Mouse (Mus musculus) hindbrain, embryonic 12.5 days (tissue): Measurements from ENCODE around the gene Cmip. TPM values are rescaled to one million over a fixed set of nuclear protein-coding genes. Genes with fewer than 3 reads are reported as not detected.

ENCODE experiments used
- ATAC-seq: fragments of 200-750 bp; cut with Nextera tagmentation; 2 replicates; pipeline ENCODE4 v1.8.0; 2017; ENCODE audit warnings: moderate TSS enrichment; ENCODE audit not compliant: low FRiP score
- H3K27ac ChIP-seq: fragments of 300-500 bp; sonication (generic); 2 replicates; pipeline ENCODE4 v1.5.1; 2016; ENCODE audit warnings: mild to moderate bottlenecking
- H3K27me3 ChIP-seq: fragments of 300-500 bp; sonication (generic); 2 replicates; pipeline ENCODE4 v1.6.1; 2016; ENCODE audit warnings: mild to moderate bottlenecking
- H3K36me3 ChIP-seq: fragments of 300-500 bp; sonication (generic); 2 replicates; pipeline ENCODE4 v1.6.1; 2016; ENCODE audit warnings: mild to moderate bottlenecking
- H3K4me1 ChIP-seq: fragments of 300-500 bp; sonication (generic); 2 replicates; pipeline ENCODE4 v1.6.1; 2016
- H3K4me2 ChIP-seq: fragments of 300-500 bp; sonication (generic); replicated peaks from 2 replicates; pipeline ENCODE4 v1.6.1; 2016; ENCODE audit warnings: mild to moderate bottlenecking
- H3K4me3 ChIP-seq: fragments of 300-500 bp; sonication (generic); 2 replicates; pipeline ENCODE4 v1.5.1; 2016; ENCODE audit warnings: mild to moderate bottlenecking
- H3K9ac ChIP-seq: fragments of 300-500 bp; sonication (generic); 2 replicates; pipeline ENCODE4 v1.6.1; 2016; ENCODE audit warnings: mild to moderate bottlenecking, moderate library complexity
- H3K9me3 ChIP-seq: fragments of 300-500 bp; sonication (generic); replicated peaks from 2 replicates; pipeline ENCODE4 v1.6.1; 2016; ENCODE audit warnings: mild to moderate bottlenecking
- WGBS: fragments of 180-500 bp; shearing (Covaris S2); methylation state at CpG from one replicate; pipeline ENCODE4 v1.1.7; 2016; 5-methylcytosine and 5-hydroxymethylcytosine counted together
- polyA plus RNA-seq: library from polyadenylated mRNA; unstranded; fragments of >200 nt; fragmentation: Nextera tagmentation; extraction: Ambion mirVana; gene quantifications from 2 replicates; pipeline ENCODE4 v1.2.1, GENCODE M21; 2016

The Cmip gene
- polyA plus RNA-seq, 1 experiment from 2014 or later, result 64.6 TPM

DNA sequence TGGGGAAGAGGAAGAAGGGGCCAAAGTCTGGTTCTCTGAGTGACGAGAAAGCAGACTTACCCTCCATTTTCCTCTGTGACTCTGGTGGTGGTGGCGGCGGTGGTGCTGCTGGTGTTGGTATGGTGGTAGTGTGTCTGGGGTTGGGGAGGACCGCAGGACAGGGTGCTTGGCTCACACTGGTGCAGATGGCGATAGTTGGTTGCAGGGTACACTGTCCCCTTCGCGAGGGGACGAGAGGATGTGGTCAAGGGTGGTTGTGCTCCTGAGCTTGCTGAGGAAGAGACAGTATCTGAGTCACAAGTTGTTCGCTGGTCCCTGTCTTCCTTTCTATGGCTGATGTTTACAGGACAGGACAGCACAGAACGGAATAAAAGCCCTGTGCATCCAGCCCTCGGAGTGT is 88.5 kb downstream of the Cmip start:
- WGBS, result 95% methylated on average over 11 of the region's 11 CpGs

DNA sequence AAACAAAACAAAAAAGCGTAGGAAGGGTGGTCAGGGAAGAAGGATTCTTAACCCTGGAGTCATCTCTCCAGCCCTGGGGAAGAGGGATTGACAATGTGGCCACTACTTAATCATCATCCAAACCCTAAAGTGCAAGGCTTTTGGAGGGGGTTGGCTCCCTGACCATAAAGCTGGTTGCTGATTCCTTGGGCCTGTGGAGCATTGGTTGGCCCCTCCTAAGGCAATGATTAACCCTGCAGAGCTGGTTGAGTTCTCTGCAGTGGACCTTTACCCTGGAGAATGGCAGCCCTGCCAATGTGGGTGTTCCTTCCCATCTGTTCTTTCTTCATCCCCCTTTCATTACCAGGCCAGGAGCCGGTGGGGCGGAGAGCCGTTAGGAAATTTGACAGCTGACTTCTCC is 90.7 kb downstream of the Cmip start:
- Histone ChIP-seq H3K4me2 (no peak overlapping the region), H3K27ac (no peak overlapping the region), H3K9ac (no peak overlapping the region), H3K27me3 (no peaks in the 10 kb centered on the region), H3K4me1 (peaks cover 26% of the 10 kb centered on the region), H3K9me3 (no peaks in the 10 kb centered on the region), H3K4me3 (no peak overlapping the region), H3K36me3 (no peaks in the 10 kb centered on the region)
- ATAC-seq, result peak; percentile 12; the same call in 1 of the 2 replicates
- WGBS, result 51% methylated on average over 4 of the region's 4 CpGs

More for the DNA sequence above, 88.5 kb downstream of the Cmip start:
- ATAC-seq, result no peak
- Histone ChIP-seq H3K27me3 (no peaks in the 10 kb centered on the region), H3K4me2 (no peak overlapping the region), H3K27ac (no peak overlapping the region), H3K4me1 (peaks cover 31% of the 10 kb centered on the region), H3K4me3 (no peak overlapping the region), H3K36me3 (no peaks in the 10 kb centered on the region), H3K9ac (no peak overlapping the region), H3K9me3 (no peaks in the 10 kb centered on the region)

GRCm38 (mm10) chr8:117348718-117349394 is 92.0 kb downstream of the Cmip start:
- 0 out of 2 replicates have a peak overlapping the region, but pooled peaks have one; percentile 5 for H3K27ac ChIP-seq
- H3K9ac ChIP-seq, result no peak overlapping the region; the same call in 1 of the 2 replicates

GRCm38 (mm10) chr8:117349541-117349940 is 92.7 kb downstream of the Cmip start:
- no peak overlapping the region for H3K4me2 ChIP-seq
- 91% methylated on average over 4 of the region's 4 CpGs for WGBS
- H3K36me3 ChIP-seq, result no peaks in the 10 kb centered on the region
- no peak overlapping the region for H3K27ac ChIP-seq
- no peak overlapping the region for H3K4me3 ChIP-seq
- ATAC-seq, result no peak
- no peaks in the 10 kb centered on the region for H3K9me3 ChIP-seq
- H3K27me3 ChIP-seq, result no peaks in the 10 kb centered on the region
- peaks cover 22% of the 10 kb centered on the region for H3K4me1 ChIP-seq
- H3K9ac ChIP-seq, result no peak overlapping the region

More at GRCm38 (mm10) chr8:117348718-117349394, 92.0 kb downstream of the Cmip start:
- WGBS, result 44% methylated on average over 11 of the region's 11 CpGs
- ATAC-seq, result peak; percentile 57
- H3K4me2 ChIP-seq, result 0 out of 2 replicates have a peak overlapping the region, but pooled peaks have one; percentile 11
- no peaks in the 10 kb centered on the region for H3K36me3 ChIP-seq
- H3K4me3 ChIP-seq, result no peak overlapping the region
- H3K4me1 ChIP-seq, result peaks cover 21% of the 10 kb centered on the region
- H3K27me3 ChIP-seq, result no peaks in the 10 kb centered on the region
- H3K9me3 ChIP-seq, result no peaks in the 10 kb centered on the region

DNA sequence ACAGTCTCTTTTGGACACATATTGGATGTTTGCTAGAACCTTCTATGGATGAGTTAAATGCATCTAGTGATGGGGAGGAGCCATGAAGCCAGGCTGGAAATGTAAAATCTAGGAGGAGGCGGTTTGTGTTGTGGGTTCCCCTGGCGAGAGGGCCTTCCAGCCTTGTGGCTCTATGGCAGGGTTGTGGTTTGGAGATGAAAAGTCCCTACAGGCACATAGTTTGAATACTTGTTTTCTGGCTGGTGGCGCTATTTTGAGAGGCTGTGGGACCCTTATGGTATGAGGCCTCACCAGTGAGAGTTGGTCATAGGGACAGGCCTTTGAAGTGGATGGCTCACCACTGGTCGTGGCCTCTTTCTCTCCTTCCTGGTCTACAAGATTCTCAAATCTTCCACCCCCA is 95.2 kb downstream of the Cmip start:
- H3K36me3 ChIP-seq, result no peaks in the 10 kb centered on the region
- H3K4me3 ChIP-seq, result no peak overlapping the region
- peaks cover 34% of the 10 kb centered on the region for H3K4me1 ChIP-seq
- no peak overlapping the region for H3K27ac ChIP-seq
- no peak overlapping the region for H3K4me2 ChIP-seq
- H3K9me3 ChIP-seq, result no peaks in the 10 kb centered on the region
- no peak overlapping the region for H3K9ac ChIP-seq
- WGBS, result 96% methylated on average over 4 of the region's 4 CpGs
- no peaks in the 10 kb centered on the region for H3K27me3 ChIP-seq
- ATAC-seq, result no peak

DNA sequence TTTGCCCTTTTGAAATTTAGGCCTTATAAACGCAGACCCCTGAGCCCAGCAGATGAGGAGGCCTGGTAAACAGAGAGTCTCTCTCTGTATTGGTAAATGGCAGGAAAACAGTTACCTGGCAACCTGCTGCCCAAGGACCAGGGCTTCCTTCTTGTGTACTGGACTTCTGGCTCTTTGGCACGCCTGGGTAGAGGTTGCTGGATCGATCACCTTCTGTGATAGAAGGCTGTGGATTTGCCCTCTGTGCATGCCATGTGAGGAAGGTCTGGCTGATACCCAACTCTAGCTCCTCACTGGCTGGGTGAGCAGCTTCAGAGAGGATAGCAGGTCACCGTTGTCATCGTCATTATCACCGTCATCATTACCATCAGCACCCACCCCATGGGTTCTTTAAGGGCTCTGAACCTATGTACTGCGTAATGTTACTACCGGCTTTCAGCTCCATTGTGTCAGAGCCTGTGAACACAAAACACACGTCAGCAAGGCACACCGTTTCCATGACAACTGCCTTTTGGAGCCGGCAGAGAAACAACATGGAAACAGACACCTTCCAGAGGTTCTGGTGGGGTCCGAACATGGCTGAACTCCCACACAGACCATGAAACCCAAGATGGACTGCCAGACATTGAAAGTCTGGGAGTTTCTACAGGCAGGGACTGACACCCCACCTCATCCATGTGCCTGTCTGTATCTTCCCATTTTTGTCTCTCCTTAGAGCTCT is 98.4 kb downstream of the Cmip start:
- ATAC-seq, result no peak
- H3K27me3 ChIP-seq, result no peaks in the 10 kb centered on the region
- H3K9me3 ChIP-seq, result no peaks in the 10 kb centered on the region
- H3K27ac ChIP-seq, result no peak overlapping the region
- H3K4me1 ChIP-seq, result peaks cover 12% of the 10 kb centered on the region
- no peaks in the 10 kb centered on the region for H3K36me3 ChIP-seq
- no peak overlapping the region for H3K4me2 ChIP-seq
- H3K4me3 ChIP-seq, result no peak overlapping the region
- H3K9ac ChIP-seq, result no peak overlapping the region
- 75% methylated on average over 12 of the region's 12 CpGs for WGBS

GRCm38 (mm10) chr8:117356109-117356672 is 99.3 kb downstream of the Cmip start:
- peaks cover 13% of the 10 kb centered on the region for H3K4me1 ChIP-seq
- ATAC-seq, result no peak
- H3K4me2 ChIP-seq, result no peak overlapping the region
- WGBS, result 86% methylated on average over 13 of the region's 13 CpGs
- H3K4me3 ChIP-seq, result no peak overlapping the region
- H3K27ac ChIP-seq, result no peak overlapping the region
- no peaks in the 10 kb centered on the region for H3K27me3 ChIP-seq
- no peaks in the 10 kb centered on the region for H3K9me3 ChIP-seq
- no peaks in the 10 kb centered on the region for H3K36me3 ChIP-seq
- H3K9ac ChIP-seq, result no peak overlapping the region

- H3K36me3 ChIP-seq, result no peaks in the 10 kb centered on the region
- no peaks in the 10 kb centered on the region for H3K27me3 ChIP-seq
- no peak overlapping the region for H3K4me2 ChIP-seq
- H3K4me3 ChIP-seq, result no peak overlapping the region
- no peaks in the 10 kb centered on the region for H3K9me3 ChIP-seq
- no peak overlapping the region for H3K27ac ChIP-seq
- 94% methylated on average over 16 of the region's 16 CpGs for whole genome bisulfite sequencing
- no peak for ATAC-seq
- H3K4me1 ChIP-seq, result peaks cover 27% of the 10 kb centered on the region
- H3K9ac ChIP-seq, result no peak overlapping the region
Observed at GRCm38 (mm10) chr8:117357491-117358467, 100.9 kb downstream of the Cmip start.

DNA sequence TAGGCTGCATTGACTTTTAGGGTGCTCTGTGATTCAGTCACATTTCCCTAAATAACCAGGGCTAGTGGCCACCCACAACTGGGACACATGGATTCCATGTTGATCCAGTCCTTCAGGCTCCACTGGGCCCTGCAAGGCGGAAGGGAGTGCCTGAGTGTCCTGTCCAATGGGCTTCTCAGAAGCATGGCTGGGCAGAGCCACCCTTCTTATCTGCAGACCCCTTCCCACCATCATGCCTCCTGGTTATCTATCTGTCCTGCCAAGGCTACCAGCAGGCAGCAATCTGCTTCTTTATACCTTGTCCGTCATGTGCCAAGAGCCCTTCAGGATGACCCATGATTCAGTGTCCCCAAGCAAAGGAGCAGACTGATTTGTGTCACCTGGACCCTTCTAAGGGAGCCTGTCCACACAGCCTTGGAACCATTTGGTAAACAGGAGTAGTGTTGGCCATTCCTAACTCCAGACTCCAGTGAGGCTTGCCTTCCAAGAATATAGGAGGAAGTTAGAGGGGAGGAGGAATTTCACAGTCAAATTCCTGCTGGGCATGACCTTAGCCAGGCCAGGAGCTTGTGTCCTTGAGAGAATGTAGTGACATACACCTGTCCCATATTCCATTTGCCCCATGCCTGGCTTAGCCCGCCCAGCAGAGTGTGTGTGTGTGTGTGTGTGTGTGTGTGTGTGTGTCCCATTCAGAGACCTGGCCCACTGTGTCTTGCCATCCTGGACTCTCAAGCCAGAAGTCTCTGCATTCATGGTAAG is 103.5 kb downstream of the Cmip start:
- peaks cover 30% of the 10 kb centered on the region for H3K4me1 ChIP-seq
- no peak overlapping the region; the same call in 1 of the 2 replicates for H3K9ac ChIP-seq
- no peak overlapping the region for H3K4me3 ChIP-seq
- no peaks in the 10 kb centered on the region for H3K36me3 ChIP-seq
- ATAC-seq, result no peak
- H3K4me2 ChIP-seq, result no peak overlapping the region
- no peaks in the 10 kb centered on the region for H3K27me3 ChIP-seq
- WGBS, result 87% methylated on average over 3 of the region's 3 CpGs
- H3K9me3 ChIP-seq, result no peaks in the 10 kb centered on the region
- no peak overlapping the region for H3K27ac ChIP-seq

DNA sequence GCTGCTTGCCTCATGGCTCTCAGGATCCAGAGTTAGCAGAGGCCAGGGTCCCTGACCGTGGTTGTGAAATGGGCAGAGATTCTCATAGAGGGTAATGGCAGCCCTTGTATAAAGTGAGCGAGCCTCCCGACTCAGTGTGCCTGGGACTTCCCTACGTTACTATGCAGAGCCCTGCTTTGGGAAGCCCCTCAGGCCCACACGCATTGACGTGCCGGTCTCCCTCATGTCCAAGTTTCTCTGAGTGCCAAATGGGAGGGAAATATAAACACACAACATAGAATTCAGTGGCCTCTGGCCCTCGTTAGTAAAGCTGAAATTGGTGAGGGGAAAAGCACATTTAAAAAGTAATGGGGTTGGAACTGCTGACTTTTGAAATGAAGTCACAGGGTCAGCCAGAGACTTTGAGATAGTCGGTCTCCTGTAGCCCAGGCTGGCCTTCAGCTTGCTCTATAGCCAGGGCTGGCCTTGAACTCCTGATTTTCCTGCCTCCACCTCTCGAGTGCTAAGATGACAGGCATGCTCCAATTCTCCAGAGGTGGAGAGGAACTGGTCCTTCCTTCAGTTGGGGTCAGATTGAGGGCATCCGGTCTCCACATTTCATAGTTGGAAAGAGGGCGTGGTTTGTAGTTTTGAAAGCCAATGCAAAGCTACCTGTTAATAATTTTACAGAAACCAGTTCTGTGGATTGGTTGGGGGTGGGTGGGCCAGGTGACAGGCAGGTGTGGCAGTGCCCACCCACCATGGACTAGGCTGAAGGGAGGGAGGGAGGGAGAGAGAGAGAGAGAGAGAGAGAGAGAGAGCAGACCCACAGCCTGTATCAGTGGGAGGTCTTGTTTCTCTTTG is 105.0 kb downstream of the Cmip start:
- Histone ChIP-seq H3K4me1 (peaks cover 33% of the 10 kb centered on the region), H3K36me3 (no peaks in the 10 kb centered on the region), H3K9ac (no peak overlapping the region), H3K4me2 (no peak overlapping the region), H3K27ac (no peak overlapping the region), H3K27me3 (no peaks in the 10 kb centered on the region), H3K4me3 (no peak overlapping the region), H3K9me3 (no peaks in the 10 kb centered on the region)
- 85% methylated on average over 12 of the region's 12 CpGs for WGBS
- ATAC-seq, result no peak

- 58% methylated on average over 2 of the region's 2 CpGs for WGBS
- H3K27ac ChIP-seq, result no peak overlapping the region
- H3K36me3 ChIP-seq, result no peaks in the 10 kb centered on the region
- peaks cover 33% of the 10 kb centered on the region for H3K4me1 ChIP-seq
- H3K4me2 ChIP-seq, result no peak overlapping the region
- ATAC-seq, result no peak
- no peak overlapping the region for H3K4me3 ChIP-seq
- H3K9me3 ChIP-seq, result no peaks in the 10 kb centered on the region
- no peak overlapping the region for H3K9ac ChIP-seq
- H3K27me3 ChIP-seq, result no peaks in the 10 kb centered on the region
Observed at GRCm38 (mm10) chr8:117362438-117362726, 105.5 kb downstream of the Cmip start.
